Mouse (Mus musculus): ENCODE measurements around the gene Mapk7. TPM values are rescaled to one million over a fixed set of nuclear protein-coding genes. Genes with fewer than 3 reads are reported as not detected.

Gene Mapk7
- polyA plus RNA-seq, 1 experiment from 2014 or later = 87.2 TPM

DNA sequence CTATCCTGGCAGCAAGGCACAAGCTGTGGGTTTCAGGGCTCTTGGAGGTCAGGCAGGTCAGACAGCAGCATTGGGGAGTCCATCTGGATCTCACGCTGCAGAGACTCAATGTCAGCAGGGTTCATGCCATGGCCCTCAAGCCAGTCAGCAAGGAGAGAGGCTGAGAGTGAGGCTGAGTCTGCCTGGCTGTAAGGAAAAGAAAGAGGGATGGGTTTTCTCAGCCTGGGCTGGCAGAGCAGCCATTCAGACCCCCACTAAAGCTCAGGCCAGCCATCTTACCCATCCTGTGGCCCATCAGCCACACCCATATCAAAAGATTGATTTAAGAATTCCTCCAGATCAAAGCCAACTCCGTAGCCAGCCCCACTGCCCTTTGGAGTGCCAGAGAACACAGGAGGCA, 5.1 kb downstream of the Mapk7 start:
- H3K27me3 ChIP-seq = no peaks in the 10 kb centered on the region
- H3K9me3 ChIP-seq = no peaks in the 10 kb centered on the region
- peaks cover 58% of the 10 kb centered on the region for H3K36me3 ChIP-seq
- no peak overlapping the region for H3K27ac ChIP-seq
- WGBS = 89% methylated on average over 2 of the region's 2 CpGs
- peaks cover 81% of the 10 kb centered on the region for H3K4me1 ChIP-seq (replicated peaks)
- H3K9ac ChIP-seq (replicated peaks) = no peak overlapping the region
- no peak overlapping the region for H3K4me3 ChIP-seq (replicated peaks)
- no peak overlapping the region for H3K4me2 ChIP-seq (replicated peaks)
- ATAC-seq = no peak

DNA sequence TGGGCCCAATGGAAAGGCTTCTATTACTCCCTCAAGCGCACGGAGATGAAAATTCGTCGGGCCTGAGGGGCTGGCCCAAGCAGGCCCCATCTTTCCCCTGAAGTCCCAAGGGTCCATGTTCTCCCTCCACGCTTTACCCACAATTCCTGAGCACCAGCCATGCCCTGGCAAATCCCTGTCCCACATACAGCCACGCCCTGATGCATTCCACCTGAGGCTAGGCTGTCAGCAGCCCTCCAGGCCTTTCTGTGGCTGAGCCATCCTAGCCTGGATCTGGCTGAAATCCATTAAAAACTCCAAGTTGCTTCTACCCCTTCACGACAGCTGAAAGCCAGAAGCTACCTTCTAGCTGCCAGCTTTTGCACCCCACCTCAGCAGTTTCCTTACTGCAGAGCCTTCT, 6.3 kb downstream of the Mapk7 start:
- H3K27me3 ChIP-seq = no peaks in the 10 kb centered on the region
- no peak overlapping the region for H3K9ac ChIP-seq (replicated peaks)
- H3K36me3 ChIP-seq = peaks cover 58% of the 10 kb centered on the region
- peaks cover 79% of the 10 kb centered on the region for H3K4me1 ChIP-seq (replicated peaks)
- no peak overlapping the region for H3K4me2 ChIP-seq (replicated peaks)
- 90% methylated on average over 7 of the region's 7 CpGs for WGBS
- H3K4me3 ChIP-seq (replicated peaks) = no peak overlapping the region
- no peak overlapping the region for H3K27ac ChIP-seq
- no peaks in the 10 kb centered on the region for H3K9me3 ChIP-seq
- no peak for ATAC-seq

DNA sequence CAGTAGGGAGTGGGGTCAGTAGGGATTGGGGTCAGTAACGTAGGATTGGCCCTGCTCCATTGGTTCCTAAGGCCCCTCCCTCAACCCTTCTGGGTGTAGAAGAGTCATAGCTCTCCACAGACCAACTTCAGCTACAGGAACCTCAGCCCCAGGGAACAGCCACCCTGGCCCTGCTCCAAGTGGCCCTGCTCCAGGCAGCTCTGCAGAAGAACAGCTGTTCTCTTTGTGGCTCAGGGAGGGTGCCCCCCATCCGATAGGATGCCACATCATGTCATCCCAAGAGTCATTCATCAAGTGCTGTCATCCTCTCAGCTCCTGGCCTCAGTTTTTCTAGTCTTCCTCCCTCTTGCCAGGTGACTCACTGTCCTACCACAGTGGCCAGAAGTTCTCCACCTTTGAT, 6.8 kb downstream of the Mapk7 start:
- H3K4me3 ChIP-seq (replicated peaks) = no peak overlapping the region
- H3K27me3 ChIP-seq = no peaks in the 10 kb centered on the region
- ATAC-seq = no peak
- peaks cover 75% of the 10 kb centered on the region for H3K4me1 ChIP-seq (replicated peaks)
- H3K9ac ChIP-seq (replicated peaks) = no peak overlapping the region
- H3K27ac ChIP-seq = no peak overlapping the region
- H3K4me2 ChIP-seq (replicated peaks) = no peak overlapping the region
- no peaks in the 10 kb centered on the region for H3K9me3 ChIP-seq
- WGBS = 56% methylated on average over 2 of the region's 2 CpGs
- peaks cover 54% of the 10 kb centered on the region for H3K36me3 ChIP-seq

DNA sequence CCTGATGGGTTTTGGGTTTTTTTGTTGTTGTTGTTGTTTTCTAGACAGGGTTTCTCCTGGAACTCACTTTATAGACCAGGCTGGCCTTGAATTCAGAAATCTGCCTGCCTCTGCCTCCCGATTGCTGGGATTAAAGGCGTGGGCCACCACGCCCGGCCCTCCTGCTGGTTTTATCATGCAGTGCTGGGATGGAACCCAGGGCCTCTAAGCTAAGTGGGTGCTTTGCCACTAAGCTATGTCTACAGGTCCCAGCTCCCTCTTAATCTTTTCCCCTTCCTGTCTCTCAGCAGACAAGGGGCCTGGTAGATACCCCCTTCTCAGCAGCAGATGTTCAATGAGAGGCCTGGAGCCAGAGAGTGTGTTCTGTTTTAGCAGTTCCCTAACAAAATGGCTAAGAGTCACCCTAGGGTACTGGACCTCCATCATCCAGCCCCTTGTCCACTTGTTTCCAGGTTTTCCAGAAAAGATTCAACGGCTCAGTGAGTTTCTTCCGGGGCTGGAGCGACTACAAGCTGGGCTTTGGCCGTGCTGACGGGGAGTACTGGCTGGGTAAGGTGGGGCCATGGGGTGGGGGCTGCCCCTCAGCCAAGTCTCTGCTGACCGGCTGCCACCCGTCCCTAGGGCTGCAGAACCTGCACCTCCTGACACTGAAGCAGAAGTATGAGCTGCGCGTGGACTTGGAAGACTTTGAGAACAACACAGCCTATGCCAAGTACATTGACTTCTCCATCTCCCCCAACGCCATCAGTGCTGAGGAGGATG, 7.6 kb downstream of the Mapk7 start:
- Histone ChIP-seq H3K36me3 (peaks cover 47% of the 10 kb centered on the region), H3K4me2 (replicated peaks) (peak overlapping the region; percentile 42), H3K9ac (replicated peaks) (no peak overlapping the region), H3K4me3 (replicated peaks) (peak overlapping the region; percentile 1; the same call in 1 of the 2 replicates), H3K4me1 (replicated peaks) (peaks cover 68% of the 10 kb centered on the region), H3K27ac (peak overlapping the region; percentile 96), H3K9me3 (no peaks in the 10 kb centered on the region), H3K27me3 (no peaks in the 10 kb centered on the region)
- ATAC-seq = no peak
- 92% methylated on average over 14 of the region's 14 CpGs for WGBS

DNA sequence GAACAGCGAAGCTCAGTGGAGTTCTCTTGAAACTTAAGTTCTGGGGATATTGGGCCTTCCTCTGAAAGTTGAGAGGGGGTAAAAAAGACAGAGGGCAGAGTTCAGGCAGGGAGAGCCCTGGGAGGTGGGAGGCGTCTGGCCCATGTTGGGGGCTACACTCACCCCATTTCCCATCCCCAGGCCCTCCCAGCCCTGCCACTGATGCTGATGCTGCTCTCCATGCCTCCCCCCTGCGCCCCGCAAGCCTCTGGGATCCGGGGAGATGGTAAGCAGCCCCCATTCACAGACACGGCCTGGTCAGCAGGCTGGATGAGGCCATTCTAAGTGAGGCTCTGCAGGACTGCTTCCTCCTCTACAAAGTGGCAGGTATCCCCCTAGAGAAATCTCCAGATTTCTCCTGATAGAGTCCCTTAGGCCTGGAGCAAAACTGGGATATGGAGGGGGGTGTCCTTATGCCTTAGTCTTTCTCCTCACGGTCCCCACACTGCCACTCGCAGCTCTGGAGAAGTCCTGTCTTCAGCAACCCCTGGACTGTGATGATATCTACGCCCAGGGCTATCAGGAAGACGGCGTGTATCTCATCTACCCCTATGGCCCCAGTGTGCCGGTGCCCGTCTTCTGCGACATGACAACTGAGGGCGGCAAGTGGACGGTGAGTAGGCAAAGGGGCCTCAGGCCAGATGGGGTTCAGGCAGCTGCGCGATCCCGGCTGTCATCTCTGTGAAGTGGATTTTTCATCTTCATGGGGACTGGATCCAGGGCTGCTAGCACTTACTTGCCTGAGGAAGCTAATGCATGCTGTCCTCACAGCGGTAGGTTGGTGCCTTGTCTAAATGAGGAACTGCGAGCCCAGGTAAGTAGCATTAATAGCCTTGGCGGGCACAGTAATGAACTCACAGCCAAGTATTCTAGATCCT, 8.4 kb downstream of the Mapk7 start:
- Histone ChIP-seq H3K9me3 (no peaks in the 10 kb centered on the region), H3K27ac (peak overlapping the region; percentile 96), H3K4me3 (replicated peaks) (no peak overlapping the region; the same call in 1 of the 2 replicates), H3K4me2 (replicated peaks) (peak overlapping the region; percentile 42), H3K4me1 (replicated peaks) (peaks cover 62% of the 10 kb centered on the region), H3K36me3 (peaks cover 39% of the 10 kb centered on the region), H3K9ac (replicated peaks) (0 out of 2 replicates have a peak overlapping the region, but pooled peaks have one; percentile 50), H3K27me3 (no peaks in the 10 kb centered on the region)
- 56% methylated on average over 21 of the region's 22 CpGs for WGBS
- no peak for ATAC-seq

DNA sequence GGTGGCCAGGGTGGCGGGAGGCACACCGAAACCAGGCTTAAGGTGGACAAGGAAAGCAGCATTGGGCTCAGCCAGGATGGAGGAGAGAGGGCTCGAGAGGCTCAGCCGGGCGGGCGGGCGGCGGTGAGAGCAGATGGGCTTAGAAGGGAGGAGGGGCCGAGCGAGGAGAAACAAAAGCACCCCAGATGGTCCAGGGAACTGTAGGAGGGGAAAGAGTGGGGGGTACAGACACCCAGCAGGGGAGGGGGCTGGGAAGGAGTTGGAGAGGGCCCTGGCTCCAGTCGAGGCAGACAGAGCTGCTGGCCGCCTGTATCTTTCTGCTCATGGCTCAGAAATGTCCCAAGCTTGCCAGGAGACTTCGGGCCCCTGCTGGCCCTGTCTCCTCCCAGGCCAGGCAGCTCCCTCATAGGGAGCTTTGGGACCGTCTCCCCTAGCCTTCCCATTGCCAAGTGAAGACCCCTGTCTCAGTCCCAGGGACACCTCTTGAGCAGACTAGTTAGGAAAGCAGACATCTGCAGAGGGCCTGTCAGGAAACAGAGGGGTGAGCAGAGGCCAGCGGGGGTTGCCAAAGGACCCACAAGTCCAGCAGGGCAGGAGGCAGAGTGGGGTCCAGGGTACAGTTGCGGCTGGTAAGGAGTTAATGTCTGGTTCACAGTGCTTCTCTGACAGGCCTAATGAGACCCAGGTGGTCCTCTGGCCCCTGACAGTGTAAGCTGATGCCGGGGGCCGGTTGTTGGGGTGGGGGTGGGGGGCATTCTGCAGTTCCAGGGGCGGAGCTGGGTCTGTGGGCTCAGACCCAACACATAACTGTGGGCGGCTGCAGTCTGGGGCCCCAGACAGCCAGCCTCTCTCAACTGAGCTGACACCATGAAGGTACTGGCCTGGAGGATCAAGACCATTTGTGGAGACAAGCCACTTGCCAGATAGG, 9.3 kb downstream of the Mapk7 start, which contains the start of gene Mfap4:
Gene Mfap4, plus strand, starts transcription at position 819 of the 928 bp plus-strand sequence.
- peak; percentile 85 for ATAC-seq
- Histone ChIP-seq H3K9me3 (no peaks in the 10 kb centered on the region), H3K4me3 (replicated peaks) (no peak within 1 kb of the TSS; the same call in 1 of the 2 replicates), H3K27ac (peak within 1 kb of the TSS; percentile 96), H3K4me2 (replicated peaks) (peak within 1 kb of the TSS; percentile 42), H3K36me3 (peaks cover 30% of the 10 kb centered on the region), H3K4me1 (replicated peaks) (peaks cover 53% of the 10 kb centered on the region), H3K9ac (replicated peaks) (peak within 1 kb of the TSS; percentile 50), H3K27me3 (no peaks in the 10 kb centered on the region)
- 4% methylated on average over 20 of the region's 20 CpGs for WGBS

DNA sequence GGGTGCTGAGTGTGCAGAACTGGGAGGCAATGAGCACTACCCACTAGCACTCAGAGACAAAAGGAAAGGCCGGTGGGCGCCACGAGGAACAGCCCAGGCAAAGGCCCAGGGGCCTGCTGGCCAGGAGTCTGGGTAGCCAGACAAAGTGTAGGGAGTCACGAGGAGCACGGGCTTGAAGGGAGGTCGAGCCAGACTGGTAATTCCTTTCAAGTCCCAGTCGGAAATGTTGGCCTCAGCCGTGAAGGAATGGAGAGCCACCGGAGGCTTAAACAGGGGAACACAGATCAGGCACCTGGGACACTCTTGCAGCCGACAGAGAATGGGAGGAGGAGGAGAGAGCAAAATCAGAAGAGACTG, 10.0 kb downstream of the Mapk7 start:
- H3K36me3 ChIP-seq = peaks cover 23% of the 10 kb centered on the region
- H3K27ac ChIP-seq = peak overlapping the region; percentile 96
- H3K27me3 ChIP-seq = no peaks in the 10 kb centered on the region
- no peaks in the 10 kb centered on the region for H3K9me3 ChIP-seq
- peak overlapping the region; percentile 42; the same call in 1 of the 2 replicates for H3K4me2 ChIP-seq (replicated peaks)
- H3K4me3 ChIP-seq (replicated peaks) = no peak overlapping the region
- H3K4me1 ChIP-seq (replicated peaks) = peaks cover 48% of the 10 kb centered on the region
- WGBS = 9% methylated on average over 10 of the region's 10 CpGs
- ATAC-seq = peak; percentile 36
- peak overlapping the region; percentile 50 for H3K9ac ChIP-seq (replicated peaks)

DNA sequence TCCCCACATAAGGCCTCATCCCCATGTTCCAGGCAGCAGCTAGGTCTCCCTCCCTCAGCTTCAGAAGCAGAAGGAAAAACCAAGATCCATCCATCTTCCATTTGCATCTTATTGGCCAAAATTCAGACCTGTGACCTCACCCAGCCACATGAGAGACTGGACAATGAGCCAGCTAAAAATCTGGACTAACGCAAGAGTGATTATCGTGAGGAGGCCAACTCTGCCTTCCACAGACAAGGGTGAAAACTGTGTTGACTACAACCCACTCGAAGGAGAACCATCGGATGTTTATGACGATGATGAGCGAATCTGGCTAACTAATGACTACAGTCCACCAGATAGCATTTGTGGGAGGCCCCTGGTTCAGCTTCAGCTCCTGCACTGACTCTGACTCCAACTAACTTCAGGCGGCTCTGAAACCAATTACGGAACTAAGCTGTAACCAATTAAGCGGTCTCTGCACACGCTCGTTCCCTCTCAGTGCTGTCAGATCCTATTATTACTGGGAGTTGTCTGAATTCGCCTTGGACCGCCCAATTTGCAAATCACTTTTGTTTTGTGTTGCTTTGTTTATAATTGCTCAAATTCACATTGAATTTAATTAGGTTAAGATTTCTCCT, 10.9 kb downstream of the Mapk7 start:
- peak overlapping the region; percentile 96; the same call in 1 of the 2 replicates for H3K27ac ChIP-seq
- no peak overlapping the region for H3K9ac ChIP-seq (replicated peaks)
- H3K36me3 ChIP-seq = peaks cover 14% of the 10 kb centered on the region
- no peaks in the 10 kb centered on the region for H3K27me3 ChIP-seq
- peaks cover 45% of the 10 kb centered on the region for H3K4me1 ChIP-seq (replicated peaks)
- no peak overlapping the region for H3K4me2 ChIP-seq (replicated peaks)
- H3K4me3 ChIP-seq (replicated peaks) = no peak overlapping the region
- no peaks in the 10 kb centered on the region for H3K9me3 ChIP-seq
- 69% methylated on average over 13 of the region's 13 CpGs for WGBS
- ATAC-seq = no peak

DNA sequence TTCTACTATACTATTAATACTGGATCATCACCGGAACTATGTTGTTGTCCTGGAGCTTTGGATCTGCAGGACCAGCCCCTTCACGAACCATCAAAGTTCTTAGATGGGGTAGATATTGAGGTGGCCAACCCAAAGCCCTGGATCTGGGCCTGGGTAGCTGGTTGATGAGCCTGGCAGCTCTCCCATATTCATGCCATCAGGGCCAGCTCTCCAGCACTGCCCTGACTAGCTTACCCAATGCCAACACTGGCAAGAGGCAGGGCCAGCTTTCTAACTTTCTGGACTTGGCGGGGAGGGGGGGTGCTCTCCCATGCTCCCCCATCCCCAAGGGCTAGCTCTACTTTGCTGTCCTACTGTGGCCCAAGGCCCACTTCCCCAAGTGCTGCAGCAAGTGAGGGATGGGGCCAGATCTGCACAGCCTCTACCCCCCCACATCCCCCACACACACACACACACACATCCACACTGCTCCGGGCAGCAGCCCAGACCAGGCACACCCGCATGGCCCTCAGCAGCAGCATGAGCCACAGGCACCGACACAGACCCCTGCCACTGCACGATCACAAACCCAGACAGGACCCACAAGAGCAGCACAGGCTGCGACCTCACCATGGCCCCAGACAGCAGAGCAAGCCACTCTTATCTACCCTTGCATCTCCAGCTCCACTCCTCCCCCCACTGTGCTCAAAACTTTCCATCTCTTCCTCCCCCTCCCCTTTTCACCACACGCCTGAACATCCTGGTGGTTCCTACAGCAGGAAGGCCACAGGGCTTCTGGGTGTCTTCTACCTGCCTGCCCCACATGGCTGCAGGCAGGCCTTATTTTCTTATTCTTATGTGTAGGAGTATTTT, 12.7 kb downstream of the Mapk7 start:
- H3K4me3 ChIP-seq (replicated peaks) = no peak overlapping the region
- no peak overlapping the region for H3K9ac ChIP-seq (replicated peaks)
- H3K9me3 ChIP-seq = no peaks in the 10 kb centered on the region
- no peaks in the 10 kb centered on the region for H3K27me3 ChIP-seq
- 0 out of 2 replicates have a peak, but pooled peaks cover 2% of the 10 kb centered on the region for H3K36me3 ChIP-seq
- no peak for ATAC-seq
- 85% methylated on average over 9 of the region's 9 CpGs for WGBS
- H3K4me2 ChIP-seq (replicated peaks) = no peak overlapping the region
- H3K4me1 ChIP-seq (replicated peaks) = peaks cover 45% of the 10 kb centered on the region
- no peak overlapping the region for H3K27ac ChIP-seq

DNA sequence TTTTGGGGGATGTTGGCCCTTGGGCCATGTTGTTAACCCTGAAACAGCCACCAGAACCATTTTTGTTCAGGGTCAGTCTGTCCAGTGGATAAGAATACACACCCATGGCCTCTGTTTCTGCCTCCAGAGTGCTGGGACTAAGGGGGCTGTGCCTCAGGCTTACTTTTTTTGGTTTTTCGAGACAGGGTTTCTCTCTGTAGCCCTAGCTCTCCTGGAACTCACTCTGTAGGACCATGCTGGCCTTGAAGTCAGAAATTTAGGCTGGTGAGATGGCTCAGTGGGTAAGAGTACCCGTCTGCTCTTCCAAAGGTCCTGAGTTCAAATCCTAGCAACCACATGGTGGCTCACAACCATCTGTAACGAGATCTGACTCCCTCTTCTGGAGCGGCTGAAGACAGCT, 15.4 kb downstream of the Mapk7 start:
- 89% methylated on average over 4 of the region's 4 CpGs for WGBS
- no peaks in the 10 kb centered on the region for H3K9me3 ChIP-seq
- no peak overlapping the region for H3K4me3 ChIP-seq (replicated peaks)
- no peak overlapping the region for H3K9ac ChIP-seq (replicated peaks)
- no peak overlapping the region for H3K4me2 ChIP-seq (replicated peaks)
- no peaks in the 10 kb centered on the region for H3K27me3 ChIP-seq
- ATAC-seq = no peak
- H3K4me1 ChIP-seq (replicated peaks) = peaks cover 21% of the 10 kb centered on the region
- H3K27ac ChIP-seq = no peak overlapping the region
- H3K36me3 ChIP-seq = no peaks in the 10 kb centered on the region
